Mouse (Mus musculus) ES-Bruce4 (cell line): ENCODE measurements at regions not wholly inside any gene's neighbourhood (a gene's known extent, or its start where the extent isn't known, plus 50 kb on each side); places are given as distances from the start of the nearest gene placed in this dataset.

Experiments used
- CTCF ChIP-seq: IDR thresholded peaks from one replicate; pipeline ENCODE4 v1.8.1; 2011; ENCODE audit warnings: low read depth, low read length
- POLR2A ChIP-seq: IDR thresholded peaks from one replicate; pipeline ENCODE4 v1.8.1; 2011; ENCODE audit warnings: low read length; ENCODE audit not compliant: insufficient read depth

- TF ChIP-seq CTCF (no peak), POLR2A (no peak)
Measured at GRCm38 (mm10) chr2:22096848-22097247, 130.5 kb upstream of the Myo3a start.
